Mouse (Mus musculus) G1E-ER4 (cell line): ENCODE measurements around the gene Psmb10. TPM values are rescaled to one million over a fixed set of nuclear protein-coding genes. Genes with fewer than 3 reads are reported as not detected.
A peak's percentile ranks its signal among the peaks of the same experiment; 100 is the strongest.

ENCODE experiments used
- GATA1 ChIP-seq: IDR thresholded peaks from one replicate; pipeline ENCODE4 v1.8.0; 2012; ENCODE audit warnings: low read length, inconsistent platforms
- polyA plus RNA-seq: library from polyadenylated mRNA; stranded (reverse); fragments of >175 nt; gene quantifications from 2 replicates; pipeline ENCODE4 v1.2.3, GENCODE M21; 2012

Gene Psmb10
- 183 and 226 TPM in 2 replicates for polyA plus RNA-seq

GRCm38 (mm10) chr8:105938306-105938669, at the start of gene Psmb10:
Psmb10 (minus strand) TSS chr8:105938444.
- no peak for TF ChIP-seq GATA1

GRCm38 (mm10) chr8:105981146-105981545, 42.9 kb upstream of the Psmb10 start:
- no peak for TF ChIP-seq GATA1

- TF ChIP-seq GATA1, result no peak
Measured at GRCm38 (mm10) chr8:105979325-105979724, 41.1 kb upstream of the Psmb10 start, which contains the start of gene Dpep3. Dpep3 (minus strand) TSS chr8:105979429.

GRCm38 (mm10) chr8:105975363-105975762, 37.1 kb upstream of the Psmb10 start:
- no peak for TF ChIP-seq GATA1

DNA sequence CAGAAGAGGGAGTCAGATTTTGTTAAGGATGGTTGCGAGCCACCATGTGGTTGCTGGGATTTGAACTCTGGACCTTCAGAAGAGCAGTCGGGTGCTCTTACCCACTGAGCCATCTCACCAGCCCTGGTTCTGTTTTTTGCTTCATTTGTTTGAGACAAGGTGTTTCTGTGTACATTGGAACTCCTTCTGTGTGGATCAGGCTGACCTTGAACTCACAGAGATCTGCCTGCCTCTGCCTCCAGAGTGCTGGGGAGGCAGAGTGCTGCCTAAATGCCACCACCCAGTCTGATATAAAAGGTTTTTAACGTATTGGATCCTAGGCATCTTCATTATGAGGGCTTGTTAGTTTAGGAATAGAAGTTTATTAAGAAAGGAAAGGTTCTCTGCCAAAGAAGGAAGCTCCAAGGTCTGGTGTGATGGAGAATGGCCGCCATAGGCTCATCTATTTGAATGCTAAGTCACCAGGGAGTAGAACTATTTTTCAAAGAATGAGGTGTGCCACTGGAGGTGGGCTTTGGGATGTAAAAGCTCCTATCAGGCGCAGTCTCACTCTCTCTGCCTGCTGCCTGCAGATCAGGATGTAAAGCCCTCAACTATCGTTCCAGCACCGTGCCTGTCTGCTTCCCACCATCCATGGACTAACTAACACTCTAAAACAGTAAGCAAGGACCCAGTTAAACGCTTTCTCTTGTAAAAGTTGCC, 32.9 kb upstream of the Psmb10 start:
- TF ChIP-seq GATA1, result no peak

DNA sequence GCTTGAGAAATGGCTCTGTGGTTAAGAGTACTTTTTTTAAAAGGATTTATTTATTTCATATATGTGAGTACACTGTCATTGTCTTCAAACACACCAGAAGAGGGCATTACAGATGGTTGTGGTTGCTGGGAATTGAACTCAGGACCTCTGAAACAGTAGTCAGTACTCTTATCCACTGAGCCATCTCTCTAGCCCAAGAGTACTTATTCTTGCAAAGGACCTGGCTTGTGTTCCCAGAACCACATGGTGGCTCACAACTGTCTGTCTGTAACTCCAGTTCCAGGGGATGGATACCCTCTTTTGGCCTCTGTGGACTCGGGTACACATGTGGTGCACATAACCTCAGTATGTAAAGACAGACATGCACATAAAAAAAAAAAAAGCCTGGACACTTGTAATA, 31.1 kb upstream of the Psmb10 start:
- TF ChIP-seq GATA1, result no peak

- TF ChIP-seq GATA1, result peak; percentile 5
Measured at GRCm38 (mm10) chr8:105966692-105967311, 28.6 kb upstream of the Psmb10 start.

- TF ChIP-seq GATA1, result no peak
Measured at GRCm38 (mm10) chr8:105965905-105966341, 27.7 kb upstream of the Psmb10 start, which contains the start of gene Slc12a4. Slc12a4 (minus strand) TSS chr8:105966097.

GRCm38 (mm10) chr8:105965266-105965904, 27.1 kb upstream of the Psmb10 start:
- TF ChIP-seq GATA1, result no peak

GRCm38 (mm10) chr8:105964506-105965265, 26.4 kb upstream of the Psmb10 start:
- TF ChIP-seq GATA1, result no peak

DNA sequence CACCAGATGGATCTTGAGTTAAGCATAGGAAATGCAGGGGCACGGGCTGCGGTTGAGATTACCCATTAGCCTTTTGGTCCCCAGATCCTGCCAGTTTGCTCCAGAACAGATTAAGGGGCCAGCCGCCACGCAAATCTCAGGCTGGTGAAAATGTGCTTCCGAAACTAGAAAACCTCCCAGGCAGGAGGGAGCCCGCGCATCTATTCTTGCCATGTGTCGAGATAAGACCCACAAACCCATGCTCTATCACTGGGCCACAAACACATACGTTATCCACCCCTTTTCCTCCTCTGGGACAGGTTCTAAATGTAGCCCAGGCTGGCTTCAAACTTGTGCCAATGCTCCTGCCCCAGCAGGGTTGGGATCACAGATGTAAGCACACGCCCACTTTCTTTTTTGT, 23.3 kb upstream of the Psmb10 start:
- peak; percentile 50 for TF ChIP-seq GATA1

GRCm38 (mm10) chr8:105961101-105961500, 22.9 kb upstream of the Psmb10 start:
- no peak for TF ChIP-seq GATA1

DNA sequence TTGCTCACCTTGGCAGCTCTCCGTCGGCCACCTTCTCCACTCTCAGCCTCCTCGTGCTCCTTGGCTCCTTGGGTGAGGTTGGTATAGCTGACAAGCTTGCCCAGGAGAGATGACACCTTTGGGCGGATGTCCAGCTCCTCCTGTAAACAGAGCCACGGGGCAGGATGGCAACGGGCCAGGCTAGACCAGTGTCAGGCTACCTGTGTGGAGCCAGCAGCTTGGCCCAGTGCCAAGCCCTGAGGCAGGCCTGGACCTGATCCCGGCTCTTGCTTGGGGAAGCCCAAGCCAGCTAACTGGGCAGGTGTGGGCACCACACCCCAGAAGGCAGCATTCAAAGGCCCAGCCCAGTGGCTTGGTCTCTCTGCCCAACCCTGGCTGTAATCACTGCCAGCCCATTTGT, 21.1 kb upstream of the Psmb10 start:
- no peak for TF ChIP-seq GATA1

GRCm38 (mm10) chr8:105957813-105958212, 19.6 kb upstream of the Psmb10 start:
- no peak for TF ChIP-seq GATA1

DNA sequence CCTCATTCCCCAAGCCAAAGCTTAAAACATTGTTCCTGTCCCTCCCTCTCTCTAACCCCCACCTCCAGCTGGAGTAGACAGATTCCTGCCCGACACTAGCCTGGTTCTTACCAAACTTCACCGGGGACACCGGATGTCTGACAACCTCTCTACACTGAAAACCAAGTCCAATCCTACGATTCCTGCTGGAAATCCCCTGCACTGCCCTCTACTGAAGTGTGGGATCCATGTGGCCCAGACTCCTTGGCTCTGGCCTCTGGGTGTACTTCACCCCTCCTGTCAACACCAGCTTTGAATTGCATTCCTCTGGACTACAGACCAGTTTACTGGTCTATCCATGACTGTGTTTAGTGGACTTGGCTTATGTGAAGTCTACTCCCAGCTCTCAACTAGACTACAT, 18.3 kb upstream of the Psmb10 start:
- no peak for TF ChIP-seq GATA1
